Mouse (Mus musculus) kidney, postnatal 0 days (tissue): Measurements from ENCODE around the gene Tmem199. TPM values are rescaled to one million over a fixed set of nuclear protein-coding genes. Genes with fewer than 3 reads are reported as not detected.

Source experiments
- ATAC-seq: fragments of 200-750 bp; cut with Nextera tagmentation; replicated peaks from 2 replicates; pipeline ENCODE4 v1.8.0; 2017; ENCODE audit warnings: low read depth, moderate number of reproducible peaks, moderate TSS enrichment, moderate library complexity; ENCODE audit not compliant: low FRiP score
- DNase-seq: peaks from one replicate; pipeline ENCODE4 v3.0.0-alpha.2; 2016; ENCODE audit warnings: low spot score
- H3K27ac ChIP-seq: fragments of 300-500 bp; sonication (generic); 2 replicates; pipeline ENCODE4 v1.5.1; 2014; ENCODE audit warnings: mild to moderate bottlenecking
- H3K27me3 ChIP-seq: fragments of 300-500 bp; sonication (generic); 2 replicates; pipeline ENCODE4 v1.6.1; 2014; ENCODE audit warnings: low read length, mixed read lengths; ENCODE audit not compliant: insufficient read depth
- H3K36me3 ChIP-seq: fragments of 300-500 bp; sonication (generic); 2 replicates; pipeline ENCODE4 v1.6.1; 2014; ENCODE audit warnings: low read length, mixed read lengths; ENCODE audit not compliant: insufficient read depth
- H3K4me1 ChIP-seq: fragments of 300-500 bp; sonication (generic); replicated peaks from 2 replicates; pipeline ENCODE4 v1.6.1; 2014; ENCODE audit warnings: antibody characterized with exemption, low read length, mixed read lengths; ENCODE audit not compliant: insufficient read depth
- H3K4me2 ChIP-seq: fragments of 300-500 bp; sonication (generic); 2 replicates; pipeline ENCODE4 v1.6.1; 2014; ENCODE audit warnings: mild to moderate bottlenecking, low read length, moderate library complexity, mixed read lengths
- H3K4me3 ChIP-seq: fragments of 300-500 bp; sonication (generic); replicated peaks from 2 replicates; pipeline ENCODE4 v1.5.1; 2014; ENCODE audit warnings: low read depth, low read length
- H3K9ac ChIP-seq: fragments of 300-500 bp; sonication (generic); 2 replicates; pipeline ENCODE4 v1.6.1; 2014; ENCODE audit warnings: low read depth, low read length
- H3K9me3 ChIP-seq: fragments of 300-500 bp; sonication (generic); replicated peaks from 2 replicates; pipeline ENCODE4 v1.6.1; 2016; ENCODE audit warnings: low read length, inconsistent platforms, mixed read lengths
- CTCF ChIP-seq: IDR thresholded peaks from 2 replicates; pipeline ENCODE4 v1.5.1; 2016; ENCODE audit warnings: antibody characterized with exemption, low read depth, mild to moderate bottlenecking, moderate library complexity
- WGBS: fragments of 180-500 bp; shearing (Covaris S2); extraction: QIAGEN DNeasy Blood & Tissue Kit; methylation state at CpG from one replicate; pipeline ENCODE4 v1.1.7; 2014; 5-methylcytosine and 5-hydroxymethylcytosine counted together
- polyA plus RNA-seq: library from polyadenylated mRNA; unstranded; fragments of >200 nt; fragmentation: Nextera tagmentation; extraction: Ambion mirVana; gene quantifications from 2 replicates; pipeline ENCODE4 v1.2.1, GENCODE M21; 2015

Tmem199 gene
- polyA plus RNA-seq, 1 experiment from 2014 or later: 56.0 TPM

DNA sequence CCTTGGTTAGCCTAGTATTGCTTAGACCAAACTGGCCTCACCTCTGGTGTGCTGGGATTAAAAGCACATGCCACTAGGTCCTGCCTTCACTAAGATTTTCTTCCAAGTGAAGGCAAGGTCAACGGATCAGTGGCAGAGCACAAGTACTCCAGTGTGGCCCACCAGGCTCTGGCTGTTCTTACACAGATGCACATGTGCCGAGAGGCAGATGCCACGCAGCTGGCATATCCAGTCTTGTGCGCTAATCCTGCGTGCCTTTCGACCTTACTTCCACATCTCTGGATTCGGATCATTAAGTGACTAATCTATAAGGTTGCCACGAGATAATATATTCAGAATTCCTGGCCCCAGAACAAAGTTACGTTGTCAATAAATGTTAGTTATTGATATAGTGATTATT is 46.9 kb downstream of the Tmem199 start:
- no peak for TF ChIP-seq CTCF
- ATAC-seq: no peak
- Histone ChIP-seq H3K4me3 (peak overlapping the region; percentile 69), H3K4me2 (peak overlapping the region; percentile 99), H3K9ac (peak overlapping the region; percentile 84; the same call in 1 of the 2 replicates), H3K36me3 (no peaks in the 10 kb centered on the region), H3K9me3 (no peaks in the 10 kb centered on the region), H3K27ac (peak overlapping the region; percentile 90; the same call in 1 of the 2 replicates), H3K4me1 (peaks cover 14% of the 10 kb centered on the region; the same call in 1 of the 2 replicates), H3K27me3 (no peaks in the 10 kb centered on the region)
- no peak for DNase-seq
- WGBS: 22% methylated on average over 9 of the region's 9 CpGs

DNA sequence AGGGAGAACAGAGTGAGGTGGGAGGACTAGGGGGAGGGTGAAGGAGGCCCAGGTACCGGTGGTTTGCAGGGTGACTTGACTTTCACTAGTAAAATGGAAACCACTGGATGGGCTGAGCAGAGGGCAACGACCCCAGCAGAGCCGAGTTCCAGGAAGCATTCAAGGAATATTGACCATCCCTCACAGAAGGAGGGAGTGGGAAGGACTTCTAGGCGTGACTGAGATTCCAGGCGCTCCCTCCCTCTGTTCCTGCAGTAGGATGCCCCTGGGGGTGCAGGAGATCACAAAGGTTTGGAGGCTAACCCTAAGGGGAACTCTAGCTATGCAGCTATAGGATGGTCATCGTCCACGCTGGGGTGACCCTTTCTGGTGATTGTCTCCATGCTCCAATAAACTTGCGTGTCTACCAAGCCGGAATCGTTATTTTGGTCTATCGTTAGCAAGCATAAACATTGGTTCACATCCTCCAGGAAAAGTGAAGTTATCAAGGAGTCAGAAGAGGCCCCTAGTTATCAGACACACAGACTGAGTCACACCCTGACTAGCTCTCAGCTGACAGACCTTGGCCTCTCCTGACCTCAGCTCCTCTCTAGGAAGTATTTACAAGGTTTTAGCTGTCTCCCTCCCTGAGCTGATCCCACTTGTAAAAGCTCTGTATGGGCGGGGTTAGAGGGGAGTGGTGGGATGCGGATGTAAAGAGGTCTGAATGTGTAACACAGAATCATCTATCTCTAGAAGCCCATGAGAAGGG is 48.5 kb downstream of the Tmem199 start:
- Histone ChIP-seq H3K27me3 (no peaks in the 10 kb centered on the region), H3K4me1 (peaks cover 14% of the 10 kb centered on the region; the same call in 1 of the 2 replicates), H3K9me3 (no peaks in the 10 kb centered on the region), H3K4me2 (no peak overlapping the region), H3K27ac (no peak overlapping the region), H3K9ac (no peak overlapping the region), H3K36me3 (no peaks in the 10 kb centered on the region), H3K4me3 (no peak overlapping the region)
- DNase-seq: no peak
- no peak for ATAC-seq
- WGBS: 53% methylated on average over 13 of the region's 13 CpGs
- no peak for TF ChIP-seq CTCF

DNA sequence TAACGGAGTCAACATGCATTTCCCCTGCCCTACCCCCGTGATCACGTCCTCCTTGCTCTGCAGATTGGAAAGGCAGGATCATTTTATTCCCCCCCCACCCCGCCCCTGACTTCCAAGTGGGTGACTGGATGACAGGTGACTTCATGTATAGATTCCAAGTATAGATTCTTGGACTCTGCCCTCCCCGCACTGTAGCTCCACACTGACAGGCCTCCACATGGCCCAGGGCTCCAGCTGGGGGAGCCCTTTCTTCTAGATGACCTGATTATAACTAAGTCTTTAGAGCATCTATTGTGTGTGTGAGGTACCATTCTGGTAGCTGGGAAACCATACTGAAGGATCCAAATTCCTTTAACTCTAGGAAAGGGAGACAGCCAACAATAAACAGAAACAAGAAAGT is 49.3 kb downstream of the Tmem199 start:
- Histone ChIP-seq H3K36me3 (no peaks in the 10 kb centered on the region), H3K4me2 (no peak overlapping the region), H3K9me3 (no peaks in the 10 kb centered on the region), H3K9ac (no peak overlapping the region), H3K27me3 (no peaks in the 10 kb centered on the region), H3K27ac (no peak overlapping the region), H3K4me1 (peaks cover 14% of the 10 kb centered on the region; the same call in 1 of the 2 replicates), H3K4me3 (no peak overlapping the region)
- WGBS: 78% methylated on average over 5 of the region's 5 CpGs
- DNase-seq: no peak
- no peak for ATAC-seq
- TF ChIP-seq CTCF: no peak

DNA sequence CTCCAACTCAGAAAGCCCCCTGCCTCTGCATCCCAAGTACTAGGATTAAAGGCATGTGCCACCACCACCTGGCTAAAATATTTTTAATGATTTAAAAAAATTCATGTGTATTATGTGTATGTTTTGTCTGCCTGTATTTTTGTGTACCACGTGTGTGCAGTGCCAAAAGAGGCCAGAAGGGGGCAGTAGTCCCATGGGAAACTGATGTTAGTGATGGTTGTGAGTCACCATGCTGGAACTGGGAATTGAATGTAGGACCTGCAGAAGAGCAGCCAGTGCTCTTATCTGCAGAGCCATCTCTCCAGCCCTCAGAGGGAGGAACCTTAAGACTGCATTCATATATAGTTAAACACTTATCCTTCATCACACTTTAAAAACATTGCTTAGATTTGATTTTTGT is 50.1 kb downstream of the Tmem199 start:
- WGBS: 59% methylated on average over 1 of the region's 1 CpGs
- Histone ChIP-seq H3K9me3 (no peaks in the 10 kb centered on the region), H3K9ac (no peak overlapping the region), H3K27me3 (no peaks in the 10 kb centered on the region), H3K4me3 (no peak overlapping the region), H3K4me1 (peaks cover 14% of the 10 kb centered on the region; the same call in 1 of the 2 replicates), H3K4me2 (no peak overlapping the region), H3K27ac (no peak overlapping the region), H3K36me3 (no peaks in the 10 kb centered on the region)
- TF ChIP-seq CTCF: peak; percentile 52; the same call in 1 of the 2 replicates
- DNase-seq: no peak
- no peak for ATAC-seq

DNA sequence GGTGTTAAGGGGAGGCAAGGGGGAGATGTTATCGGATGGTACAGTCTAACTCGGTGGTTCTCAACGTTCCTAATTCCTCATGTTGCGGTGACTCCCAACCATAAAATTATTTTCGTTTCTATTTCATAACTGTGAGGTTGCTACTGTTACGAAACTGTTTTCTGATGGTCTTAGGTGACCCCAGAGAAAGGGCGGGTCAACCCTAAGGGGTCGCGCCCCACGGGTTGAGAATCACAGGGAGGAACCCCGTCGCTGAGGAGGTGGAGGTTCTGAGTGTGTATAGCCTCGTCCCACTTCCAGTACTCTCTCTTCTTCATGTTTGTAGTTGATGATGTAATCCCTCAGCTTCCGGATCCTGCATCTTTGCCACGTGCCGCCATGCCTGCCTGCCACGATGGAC is 53.2 kb downstream of the Tmem199 start:
- no peaks in the 10 kb centered on the region for H3K27me3 ChIP-seq
- no peak overlapping the region for H3K27ac ChIP-seq
- 82% methylated on average over 17 of the region's 17 CpGs for WGBS
- TF ChIP-seq CTCF: no peak
- no peaks in the 10 kb centered on the region for H3K9me3 ChIP-seq
- ATAC-seq: no peak
- H3K4me2 ChIP-seq: no peak overlapping the region
- no peak for DNase-seq
- no peaks in the 10 kb centered on the region for H3K36me3 ChIP-seq
- H3K9ac ChIP-seq: no peak overlapping the region
- no peaks in the 10 kb centered on the region for H3K4me1 ChIP-seq
- no peak overlapping the region for H3K4me3 ChIP-seq

Other genes starting within 250 kb of the Tmem199 start
- gene BC030499, start 221.3 kb downstream of the Tmem199 start, polyA plus RNA-seq: 0.17 TPM in 1 of 2 replicates, not detected in the other
- 12.4 and 14.8 TPM in 2 replicates for gene Spag5, start 210.6 kb downstream of the Tmem199 start, polyA plus RNA-seq
- 12.5 and 13.0 TPM in 2 replicates for gene Aldoc, start 189.2 kb downstream of the Tmem199 start, polyA plus RNA-seq
- gene Pigs, start 183.8 kb downstream of the Tmem199 start, polyA plus RNA-seq: 67.5 and 74.9 TPM in 2 replicates
- 30.4 TPM in 2 replicates for gene Unc119, start 168.7 kb downstream of the Tmem199 start, polyA plus RNA-seq
- gene Foxn1, start 125.6 kb downstream of the Tmem199 start, polyA plus RNA-seq: not detected in 2 replicates
- gene Slc13a2, start 90.0 kb downstream of the Tmem199 start, polyA plus RNA-seq: 6.5 and 6.6 TPM in 2 replicates
- 21.7 and 23.4 TPM in 2 replicates for gene Slc46a1, start 46.5 kb downstream of the Tmem199 start, polyA plus RNA-seq
- gene Sarm1, start 14.4 kb downstream of the Tmem199 start, polyA plus RNA-seq: 0.55 and 1.1 TPM in 2 replicates
- gene Vtn, start 13.1 kb downstream of the Tmem199 start, polyA plus RNA-seq: 0.70 and 1.7 TPM in 2 replicates
- not detected in 2 replicates for gene Sebox, start 8.7 kb downstream of the Tmem199 start, polyA plus RNA-seq
- 173 and 191 TPM in 2 replicates for gene Poldip2, start within 50 bp of the Tmem199 start, polyA plus RNA-seq
- gene Tnfaip1, start 24.2 kb upstream of the Tmem199 start, polyA plus RNA-seq: 59.8 and 66.5 TPM in 2 replicates
- gene Ift20, start 24.2 kb upstream of the Tmem199 start, polyA plus RNA-seq: 185 and 187 TPM in 2 replicates
- 61.0 and 65.8 TPM in 2 replicates for gene Tmem97, start 38.6 kb upstream of the Tmem199 start, polyA plus RNA-seq
- 19.2 and 20.8 TPM in 2 replicates for gene Nlk, start 185.2 kb upstream of the Tmem199 start, polyA plus RNA-seq
- gene Ccnq, start 239.6 kb upstream of the Tmem199 start, polyA plus RNA-seq: 53.6 and 55.8 TPM in 2 replicates